Mouse (Mus musculus) testis, adult 2 months (tissue): ENCODE data around the gene Ssh1. TPM values are rescaled to one million over a fixed set of nuclear protein-coding genes. Genes with fewer than 3 reads are reported as not detected.
A peak's percentile ranks its signal among the peaks of the same experiment; 100 is the strongest.

Experiments
- H3K27ac ChIP-seq: fragments of 200-500 bp; 2 replicates; pipeline ENCODE4 v1.5.1; 2012; ENCODE audit warnings: low read depth, low read length; ENCODE audit not compliant: control insufficient read depth, insufficient read depth
- H3K27me3 ChIP-seq: fragments of 200-500 bp; 2 replicates; pipeline ENCODE4 v1.6.1; 2012; ENCODE audit warnings: mild to moderate bottlenecking, low read length, moderate library complexity; ENCODE audit not compliant: control insufficient read depth, insufficient read depth
- H3K36me3 ChIP-seq: fragments of 200-500 bp; 2 replicates; pipeline ENCODE4 v1.6.1; 2012; ENCODE audit warnings: mild to moderate bottlenecking, low read length; ENCODE audit not compliant: control insufficient read depth, insufficient read depth
- H3K4me1 ChIP-seq: fragments of 200-500 bp; 2 replicates; pipeline ENCODE4 v1.6.1; 2012; ENCODE audit warnings: low read length; ENCODE audit not compliant: control insufficient read depth, insufficient read depth
- H3K4me3 ChIP-seq: fragments of 200-500 bp; 2 replicates; pipeline ENCODE4 v1.5.1; 2012; ENCODE audit warnings: low read depth, mild to moderate bottlenecking, low read length, moderate library complexity, mixed read lengths; ENCODE audit not compliant: control insufficient read depth
- CTCF ChIP-seq: fragments of 200-500 bp; IDR thresholded peaks from 2 replicates; pipeline ENCODE4 v1.5.1; 2012; ENCODE audit warnings: low read depth, mild to moderate bottlenecking, inconsistent platforms, low read length, moderate library complexity; ENCODE audit not compliant: control insufficient read depth, insufficient read depth, insufficient replicate concordance
- POLR2A ChIP-seq: fragments of 200-500 bp; IDR thresholded peaks from 2 replicates; pipeline ENCODE4 v1.6.1; 2012; ENCODE audit warnings: low read depth, mild to moderate bottlenecking, inconsistent platforms, low read length, moderate library complexity; ENCODE audit not compliant: control insufficient read depth
- polyA plus RNA-seq: library from polyadenylated mRNA; depleted of rRNA; stranded (reverse); fragments of >200 nt; gene quantifications from 2 replicates; pipeline ENCODE4 v1.2.3, GENCODE M21; 2012

The Ssh1 gene
- polyA plus RNA-seq, 1 experiment = 5.0 TPM

GRCm38 (mm10) chr5:113951693-113952071 lies 42.0 kb downstream of the Ssh1 start:
- TF ChIP-seq CTCF (no peak), POLR2A (no peak)
- Histone ChIP-seq H3K4me3 (no peak overlapping the region), H3K27me3 (no peaks in the 10 kb centered on the region), H3K36me3 (no peaks in the 10 kb centered on the region), H3K4me1 (no peaks in the 10 kb centered on the region), H3K27ac (no peak overlapping the region; the same call in 1 of the 2 replicates)

GRCm38 (mm10) chr5:113950786-113951692 lies 42.7 kb downstream of the Ssh1 start:
- Histone ChIP-seq H3K27ac (peak overlapping the region; percentile 41), H3K4me1 (no peaks in the 10 kb centered on the region; the same call in 1 of the 2 replicates), H3K27me3 (no peaks in the 10 kb centered on the region), H3K4me3 (no peak overlapping the region), H3K36me3 (no peaks in the 10 kb centered on the region)
- TF ChIP-seq CTCF = no peak
- TF ChIP-seq POLR2A = no peak

GRCm38 (mm10) chr5:113950133-113950532 lies 43.6 kb downstream of the Ssh1 start:
- H3K4me3 ChIP-seq = no peak overlapping the region
- H3K27me3 ChIP-seq = no peaks in the 10 kb centered on the region
- TF ChIP-seq POLR2A (no peak), CTCF (no peak)
- H3K36me3 ChIP-seq = no peaks in the 10 kb centered on the region
- H3K27ac ChIP-seq = peak overlapping the region; percentile 69
- no peaks in the 10 kb centered on the region; the same call in 1 of the 2 replicates for H3K4me1 ChIP-seq

GRCm38 (mm10) chr5:113947280-113947679 lies 46.4 kb downstream of the Ssh1 start:
- Histone ChIP-seq H3K27ac (no peak overlapping the region), H3K36me3 (no peaks in the 10 kb centered on the region)

GRCm38 (mm10) chr5:113945126-113945525 lies 48.6 kb downstream of the Ssh1 start:
- Histone ChIP-seq H3K27me3 (no peaks in the 10 kb centered on the region), H3K4me3 (no peak overlapping the region), H3K36me3 (no peaks in the 10 kb centered on the region), H3K27ac (no peak overlapping the region), H3K4me1 (peaks cover 7% of the 10 kb centered on the region; the same call in 1 of the 2 replicates)
- TF ChIP-seq CTCF (no peak), POLR2A (no peak)

More at GRCm38 (mm10) chr5:113947280-113947679, 46.4 kb downstream of the Ssh1 start:
- no peak overlapping the region for H3K4me3 ChIP-seq
- no peaks in the 10 kb centered on the region for H3K27me3 ChIP-seq
- H3K4me1 ChIP-seq = peaks cover 7% of the 10 kb centered on the region; the same call in 1 of the 2 replicates
- TF ChIP-seq CTCF (no peak), POLR2A (no peak)

- no peaks in the 10 kb centered on the region for H3K36me3 ChIP-seq
- TF ChIP-seq CTCF (no peak), POLR2A (no peak)
- H3K27ac ChIP-seq = no peak overlapping the region
- H3K4me1 ChIP-seq = peaks cover 7% of the 10 kb centered on the region; the same call in 1 of the 2 replicates
- H3K27me3 ChIP-seq = no peaks in the 10 kb centered on the region
- no peak overlapping the region for H3K4me3 ChIP-seq
These were observed 50.4 kb downstream of the Ssh1 start for GRCm38 (mm10) chr5:113943328-113943727.

GRCm38 (mm10) chr5:113942580-113942979 lies 51.1 kb downstream of the Ssh1 start:
- Histone ChIP-seq H3K27ac (no peak overlapping the region), H3K27me3 (no peaks in the 10 kb centered on the region), H3K4me3 (no peak overlapping the region), H3K36me3 (no peaks in the 10 kb centered on the region), H3K4me1 (peaks cover 7% of the 10 kb centered on the region; the same call in 1 of the 2 replicates)
- TF ChIP-seq CTCF (peak; percentile 72), POLR2A (no peak)
